Mouse (Mus musculus) C2C12 (cell line): ENCODE data around the gene Sh3pxd2a.

Experiments
- CEBPB ChIP-seq: IDR thresholded peaks from one replicate; pipeline ENCODE4 v1.6.1; 2011; ENCODE audit warnings: low read depth, mild to moderate bottlenecking, control low read depth, moderate library complexity
- CTCF ChIP-seq: IDR thresholded peaks from one replicate; pipeline ENCODE4 v1.5.1; 2011; ENCODE audit not compliant: control insufficient read depth, insufficient read depth, insufficient read length
- FOSL1 ChIP-seq: IDR thresholded peaks from one replicate; pipeline ENCODE4 v1.8.0; 2011; ENCODE audit warnings: mild to moderate bottlenecking, low read length; ENCODE audit not compliant: poor library complexity, insufficient read depth, severe bottlenecking
- MAX ChIP-seq: IDR thresholded peaks from one replicate; pipeline ENCODE4 v1.6.1; 2011; ENCODE audit warnings: mild to moderate bottlenecking, control low read depth
- MYOD1 ChIP-seq: IDR thresholded peaks from one replicate; pipeline ENCODE4 v1.6.1; 2011; ENCODE audit warnings: low read depth; ENCODE audit not compliant: control insufficient read depth, insufficient read length
- MYOG ChIP-seq: IDR thresholded peaks from one replicate; pipeline ENCODE4 v1.6.1; 2011; ENCODE audit not compliant: control insufficient read depth, insufficient read length; ENCODE audit errors: extremely low read depth
- USF1 ChIP-seq: IDR thresholded peaks from one replicate; pipeline ENCODE4 v1.6.1; 2011; ENCODE audit warnings: low read depth, mild to moderate bottlenecking, control low read depth, moderate library complexity

DNA sequence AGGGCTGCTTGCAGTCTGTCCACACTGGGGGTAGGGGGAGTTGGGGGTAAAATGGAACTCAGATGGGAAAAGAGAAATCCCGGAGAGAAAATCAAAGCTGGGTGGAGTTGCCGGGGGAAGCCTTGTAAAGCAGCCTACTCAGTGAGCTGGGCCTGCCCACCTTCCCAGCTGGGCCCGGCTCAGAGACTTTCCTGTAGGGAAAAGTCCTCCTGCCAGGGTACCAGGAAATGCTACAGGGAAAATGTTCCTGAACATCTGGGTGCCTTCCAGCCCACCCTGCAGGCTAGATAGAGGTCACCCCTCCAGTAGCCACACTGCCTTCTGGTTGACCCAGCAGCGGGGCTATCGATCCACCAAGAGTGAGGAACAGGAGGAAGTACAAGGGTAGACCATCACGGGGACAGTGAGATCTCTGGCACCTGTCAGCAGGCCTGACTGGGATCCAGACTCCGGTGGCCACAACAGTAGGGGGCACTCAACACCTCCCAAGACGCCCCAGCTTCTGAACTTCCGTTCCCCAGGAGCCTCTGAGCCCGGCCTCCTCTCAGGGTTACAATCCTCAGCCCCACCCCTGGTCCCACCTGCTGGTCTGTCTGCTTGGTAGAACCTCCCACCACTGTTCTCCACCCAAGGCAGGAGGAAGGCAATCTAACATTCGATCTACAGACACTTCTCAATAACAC, 51.5 kb downstream of the Sh3pxd2a start:
- no peak for TF ChIP-seq FOSL1
- TF ChIP-seq CTCF, result no peak
- TF ChIP-seq MAX, result no peak
- TF ChIP-seq MYOD1, result no peak
- no peak for TF ChIP-seq USF1
- no peak for TF ChIP-seq CEBPB
- TF ChIP-seq MYOG, result no peak
